Mouse (Mus musculus) CH12F3 (cell line): ENCODE data around the gene Gm3033.
"Not testable (repeated sequence)": the region's sequence is repeated elsewhere in the genome, so short reads cannot be mapped to it uniquely, and the experiment has no call there.

Experiments
- in situ Hi-C: fragments of 300-500 bp; cut with MboI; formaldehyde crosslinking; loops from 2 replicates; pipeline ENCODE4 v1.14.3; 2020; ENCODE audit warnings: low sequenced_read_pairs

The Gm3033 gene

DNA sequence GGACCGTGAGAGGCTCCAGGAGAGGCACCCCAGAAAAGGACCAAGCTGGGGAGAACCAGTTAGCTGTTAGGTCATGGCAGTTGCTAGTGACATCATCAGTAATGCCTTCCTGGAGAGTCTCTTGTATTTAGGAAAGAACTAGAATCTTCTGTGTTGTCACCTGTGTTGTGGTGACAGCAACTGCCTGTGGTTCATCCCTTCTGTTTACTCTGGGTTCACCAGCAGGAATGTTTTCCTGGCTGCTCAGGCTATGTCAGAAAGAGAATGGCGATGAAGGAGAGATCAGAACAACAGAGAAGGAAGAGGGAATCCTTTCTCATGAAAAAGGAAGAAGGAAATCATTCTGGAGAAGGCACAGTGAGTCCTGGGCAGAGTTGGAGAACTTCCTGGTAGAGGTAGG is at the start of gene Gm3033:
Gene Gm3033 (plus strand): TSS at position 301 of the 400 bp plus-strand sequence.
- in situ Hi-C loops: not testable (repeated sequence)

DNA sequence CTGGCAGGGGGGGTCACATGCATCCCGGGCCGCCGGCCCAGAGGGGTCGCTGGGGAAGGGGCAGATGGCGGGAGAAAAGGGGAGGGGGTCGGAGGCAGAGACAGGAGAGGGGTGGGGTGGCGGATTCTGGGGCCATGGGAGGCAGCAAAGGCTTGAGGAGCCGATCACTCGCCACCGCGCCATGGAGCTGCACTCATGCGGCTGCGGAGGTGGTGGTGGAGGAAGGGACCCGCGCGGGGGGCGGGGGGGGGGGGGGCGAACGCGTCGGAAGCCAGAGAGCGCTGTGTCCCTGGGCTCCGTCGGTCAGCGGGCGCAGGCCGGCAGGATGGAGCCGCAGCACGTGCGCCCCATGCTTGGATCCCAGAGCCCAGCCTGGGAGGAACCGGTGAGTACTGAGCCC is 36.3 kb upstream of the Gm3033 start, which contains the start of gene Gm3002:
Gene Gm3002 (plus strand): TSS at position 301 of the 400 bp plus-strand sequence.
- in situ Hi-C loops: not testable (repeated sequence)

GRCm38 (mm10) chr14:3883872-3884271 is 37.8 kb downstream of the Gm3033 start, which contains the start of gene Gm2916:
TSS of gene Gm2916 (plus strand) at chr14:3884172.
- in situ Hi-C loops: not testable (repeated sequence)
